Comparison of ENCODE assay signal across 15 mouse cellular contexts in genomic region chr13:99283916-99284315, GRCm38 (mm10).
DNase-seq lines count a peak whose midpoint lies in the region; ATAC-seq and TF ChIP-seq lines count a peak whose summit lies in the region.
"Had no signal": no experiment of that assay in that cellular context is flagged by ENCODE, and none has a peak within 500 bp of the region (broad histone marks: within the 10 kb centered on the region; RNA-seq: fewer than 3 reads in every experiment).

No protein-coding gene starts in this region.

- peaks cover 6% of the 10 kb centered on the region for H3K4me1 ChIP-seq in neural tube, embryonic 12.5 days
- peaks cover 5% of the 10 kb centered on the region; the same call in 1 of the 2 replicates for H3K4me1 ChIP-seq in forebrain, postnatal 0 days (ENCODE audit: insufficient read depth)
- H3K4me1 ChIP-seq in midbrain, embryonic 12.5 days: peaks cover 17% of the 10 kb centered on the region
- H3K4me1 ChIP-seq in neural tube, embryonic 15.5 days: peaks cover 28% of the 10 kb centered on the region

- DNase-seq in neural tube, embryonic 10.5 days (ENCODE audit: extremely low spot score, low spot score): no peak
- no peak for DNase-seq in forebrain, postnatal 0 days
- no peak for DNase-seq in layer of hippocampus, postnatal 36 days
- no peak for DNase-seq in heart, adult 8-10 months (ENCODE audit: low spot score)
- no peak for DNase-seq in frontal cortex, postnatal 25 days (ENCODE audit: low spot score in 2 of 2)
- DNase-seq: liver; liver, postnatal 0 days; lung, postnatal 4 days; thymus, adult 18-20 months had no signal

- 65% methylated on average over 12 of the region's 12 CpGs for WGBS in neural tube, embryonic 12.5 days
- 50% methylated on average over 12 of the region's 12 CpGs for WGBS in forebrain, postnatal 0 days
- WGBS in midbrain, embryonic 12.5 days: 66% methylated on average over 12 of the region's 12 CpGs
- 31% methylated on average over 12 of the region's 12 CpGs for WGBS in neural tube, embryonic 15.5 days

- H3K4me2 ChIP-seq in neural tube, embryonic 12.5 days (replicated peaks): no peak overlapping the region
- no peak overlapping the region for H3K4me2 ChIP-seq in forebrain, postnatal 0 days (ENCODE audit: low read depth)
- peak overlapping the region; percentile 16; the same call in 1 of the 2 replicates for H3K4me2 ChIP-seq in midbrain, embryonic 12.5 days (replicated peaks)
- peak overlapping the region; percentile 22; the same call in 1 of the 2 replicates for H3K4me2 ChIP-seq in neural tube, embryonic 15.5 days
- H3K4me2 ChIP-seq: heart, embryonic 11.5 days had no signal

- no peaks in the 10 kb centered on the region for H3K9me3 ChIP-seq in neural tube, embryonic 12.5 days
- H3K9me3 ChIP-seq in forebrain, postnatal 0 days (ENCODE audit: low read length): no peaks in the 10 kb centered on the region
- no peaks in the 10 kb centered on the region for H3K9me3 ChIP-seq in midbrain, embryonic 12.5 days
- H3K9me3 ChIP-seq in neural tube, embryonic 15.5 days (replicated peaks): no peaks in the 10 kb centered on the region

- H3K36me3 ChIP-seq in neural tube, embryonic 12.5 days: no peaks in the 10 kb centered on the region
- H3K36me3 ChIP-seq in forebrain, postnatal 0 days (ENCODE audit: insufficient read depth): no peaks in the 10 kb centered on the region
- no peaks in the 10 kb centered on the region for H3K36me3 ChIP-seq in midbrain, embryonic 12.5 days
- no peaks in the 10 kb centered on the region for H3K36me3 ChIP-seq in neural tube, embryonic 15.5 days

- ATAC-seq in neural tube, embryonic 12.5 days (ENCODE audit: low FRiP score, low read depth): no peak
- no peak for ATAC-seq in forebrain, postnatal 0 days
- no peak for ATAC-seq in midbrain, embryonic 12.5 days (ENCODE audit: low FRiP score, low read depth)
- peak; percentile 36; the same call in 1 of the 2 replicates for ATAC-seq in neural tube, embryonic 15.5 days (ENCODE audit: low FRiP score)
- ATAC-seq: intestine, embryonic 16.5 days; liver, postnatal 0 days had no signal

- TF ChIP-seq CTCF in forebrain, postnatal 0 days (IDR thresholded peaks at IDR 0.05; ENCODE audit: low read depth): no peak

- H3K4me3 ChIP-seq in neural tube, embryonic 12.5 days: no peak overlapping the region
- H3K4me3 ChIP-seq in forebrain, postnatal 0 days (ENCODE audit: low read depth, low read length): no peak overlapping the region
- no peak overlapping the region for H3K4me3 ChIP-seq in midbrain, embryonic 12.5 days
- H3K4me3 ChIP-seq in neural tube, embryonic 15.5 days (replicated peaks): no peak overlapping the region

- H3K9ac ChIP-seq in neural tube, embryonic 12.5 days: no peak overlapping the region
- H3K9ac ChIP-seq in forebrain, postnatal 0 days: no peak overlapping the region
- H3K9ac ChIP-seq in midbrain, embryonic 12.5 days (replicated peaks): no peak overlapping the region
- H3K9ac ChIP-seq in neural tube, embryonic 15.5 days (replicated peaks): no peak overlapping the region
- H3K9ac ChIP-seq: liver, postnatal 0 days had no signal

- H3K27me3 ChIP-seq in neural tube, embryonic 12.5 days (replicated peaks): no peaks in the 10 kb centered on the region
- H3K27me3 ChIP-seq in forebrain, postnatal 0 days (ENCODE audit: insufficient read depth, low read length): no peaks in the 10 kb centered on the region
- H3K27me3 ChIP-seq in midbrain, embryonic 12.5 days: no peaks in the 10 kb centered on the region
- H3K27me3 ChIP-seq in neural tube, embryonic 15.5 days (replicated peaks): no peaks in the 10 kb centered on the region

- H3K27ac ChIP-seq in neural tube, embryonic 12.5 days: 0 out of 2 replicates have a peak overlapping the region, but pooled peaks have one; percentile 17
- peak overlapping the region; percentile 51; the same call in 1 of the 2 replicates for H3K27ac ChIP-seq in forebrain, postnatal 0 days (ENCODE audit: low read depth, low read length)
- H3K27ac ChIP-seq in midbrain, embryonic 12.5 days (replicated peaks): peak overlapping the region; percentile 44
- peak overlapping the region; percentile 69 for H3K27ac ChIP-seq in neural tube, embryonic 15.5 days (replicated peaks)
- H3K27ac ChIP-seq: kidney, postnatal 0 days had no signal

Comparison
In these comparisons a context has a peak if more than half of its experiments do, and no peak if none do; other contexts are left out.
1. H3K4me2 ChIP-seq: peak in midbrain, embryonic 12.5 days (single experiment) and neural tube, embryonic 15.5 days (single experiment); none in neural tube, embryonic 12.5 days (single experiment) and forebrain, postnatal 0 days (single experiment).
2. H3K27ac ChIP-seq: peak in every context shown above with its lines; median percentile 69 in neural tube, embryonic 15.5 days; 51 in forebrain, postnatal 0 days; 44 in midbrain, embryonic 12.5 days; 17 in neural tube, embryonic 12.5 days.